Mouse (Mus musculus) spleen, adult 2 months (tissue): ENCODE data around the gene Gas1. TPM values are rescaled to one million over a fixed set of nuclear protein-coding genes. Genes with fewer than 3 reads are reported as not detected.

Source experiments
- DNase-seq, 2 experiments: peaks; one replicate each; pipeline versions ENCODE4 v3.0.0 to v3.0.0-alpha.2; 2012 to 2021; ENCODE audit warnings: low spot score in 2 of 2, low read depth in 1 of 2
- H3K27ac ChIP-seq: fragments of 200-500 bp; 2 replicates; pipeline ENCODE4 v1.5.1; 2012; ENCODE audit warnings: low read length, inconsistent platforms; ENCODE audit not compliant: insufficient read depth
- H3K27me3 ChIP-seq: fragments of 200-500 bp; 2 replicates; pipeline ENCODE4 v1.6.1; 2012; ENCODE audit warnings: mild to moderate bottlenecking, moderate library complexity, low read length, inconsistent platforms; ENCODE audit not compliant: control insufficient read depth, insufficient read depth
- H3K36me3 ChIP-seq: fragments of 200-500 bp; 2 replicates; pipeline ENCODE4 v1.6.1; 2012; ENCODE audit warnings: mild to moderate bottlenecking, low read length, inconsistent platforms; ENCODE audit not compliant: control insufficient read depth, insufficient read depth
- H3K4me1 ChIP-seq: fragments of 200-500 bp; 2 replicates; pipeline ENCODE4 v1.6.1; 2011; ENCODE audit warnings: inconsistent platforms; ENCODE audit not compliant: control insufficient read depth, insufficient read depth, insufficient read length
- H3K4me3 ChIP-seq: fragments of 200-500 bp; 2 replicates; pipeline ENCODE4 v1.5.1; 2011; ENCODE audit warnings: mild to moderate bottlenecking, inconsistent platforms; ENCODE audit not compliant: insufficient read depth, insufficient read length; ENCODE audit errors: extremely low read depth
- CTCF ChIP-seq: fragments of 200-500 bp; IDR thresholded peaks from 2 replicates; pipeline ENCODE4 v1.5.1; 2011; ENCODE audit warnings: mild to moderate bottlenecking, inconsistent platforms; ENCODE audit not compliant: insufficient read depth, insufficient read length, insufficient replicate concordance; ENCODE audit errors: extremely low read depth
- POLR2A ChIP-seq: fragments of 200-500 bp; IDR thresholded peaks from 2 replicates; pipeline ENCODE4 v1.6.1; 2011; ENCODE audit warnings: low read depth, low read length, inconsistent platforms
- WGBS: fragments of 180-500 bp; shearing (Covaris S2); methylation state at CpG from one replicate; pipeline ENCODE4 v1.1.7; 2018; 5-methylcytosine and 5-hydroxymethylcytosine counted together
- polyA plus RNA-seq: library from polyadenylated mRNA; depleted of rRNA; stranded (reverse); fragments of >200 nt; gene quantifications from 2 replicates; pipeline ENCODE4 v1.2.3, GENCODE M21; 2012

Gas1 gene
- polyA plus RNA-seq, 1 experiment: 17.7 TPM

DNA sequence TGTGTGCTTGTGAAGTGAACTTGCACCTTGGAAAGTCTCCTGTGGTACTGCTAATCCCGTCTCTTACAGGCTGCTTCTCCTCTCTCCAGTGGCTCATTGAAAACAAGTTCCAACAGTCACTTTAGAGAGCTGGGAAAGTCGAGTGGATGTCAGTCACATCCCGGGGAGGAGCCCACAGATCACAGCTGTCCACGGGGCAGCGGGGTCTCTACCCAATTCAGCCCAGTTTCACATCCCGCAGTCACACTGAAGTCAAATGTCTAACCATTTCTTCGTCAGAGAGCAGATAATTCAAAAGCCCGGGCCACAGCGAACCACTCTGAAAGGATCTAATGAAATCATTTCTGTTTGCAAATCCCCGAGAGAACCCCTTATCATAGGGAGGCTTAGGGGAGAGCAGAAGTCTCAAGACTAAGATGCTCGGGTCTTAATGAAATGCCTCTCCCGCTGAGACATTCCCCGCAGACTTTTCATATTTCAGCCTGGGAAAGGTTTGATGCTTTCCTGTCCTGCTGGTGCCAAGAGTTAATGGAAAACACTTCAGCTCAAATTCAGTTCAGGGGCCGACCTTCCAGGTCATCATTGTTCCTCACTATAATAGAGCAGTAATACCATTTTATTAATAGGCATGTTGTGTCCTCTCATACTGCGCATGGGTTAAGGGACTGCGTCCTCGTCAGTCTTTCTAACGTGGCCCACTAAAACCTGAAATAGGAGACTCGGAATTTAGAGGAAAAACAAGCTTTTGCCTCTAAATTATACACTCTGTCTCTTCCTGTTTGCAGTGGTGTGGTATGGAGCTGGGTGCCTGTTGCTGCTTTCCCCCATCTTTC, 20.7 kb downstream of the Gas1 start:
- DNase-seq: no peak
- no peaks in the 10 kb centered on the region for H3K36me3 ChIP-seq
- no peaks in the 10 kb centered on the region for H3K27me3 ChIP-seq
- no peak overlapping the region for H3K27ac ChIP-seq
- H3K4me3 ChIP-seq: no peak overlapping the region
- no peaks in the 10 kb centered on the region for H3K4me1 ChIP-seq
- 58% methylated on average over 19 of the region's 19 CpGs for WGBS
- TF ChIP-seq POLR2A (no peak), CTCF (no peak)

- DNase-seq: no peak
- H3K4me3 ChIP-seq: no peak overlapping the region
- no peak overlapping the region for H3K27ac ChIP-seq
- H3K27me3 ChIP-seq: no peaks in the 10 kb centered on the region
- no peak for TF ChIP-seq CTCF
- TF ChIP-seq POLR2A: no peak
- 85% methylated on average over 3 of the region's 3 CpGs for WGBS
- no peaks in the 10 kb centered on the region for H3K4me1 ChIP-seq
- H3K36me3 ChIP-seq: no peaks in the 10 kb centered on the region
These were observed 23.0 kb downstream of the Gas1 start for GRCm38 (mm10) chr13:60154170-60154569.

- Histone ChIP-seq H3K4me1 (no peaks in the 10 kb centered on the region), H3K36me3 (no peaks in the 10 kb centered on the region), H3K4me3 (no peak overlapping the region), H3K27me3 (no peaks in the 10 kb centered on the region), H3K27ac (no peak overlapping the region)
- no peak for DNase-seq
- no peak for TF ChIP-seq POLR2A
- TF ChIP-seq CTCF: no peak
- WGBS: 87% methylated on average over 3 of the region's 3 CpGs
These were observed 28.9 kb downstream of the Gas1 start for GRCm38 (mm10) chr13:60148235-60148634.

DNA sequence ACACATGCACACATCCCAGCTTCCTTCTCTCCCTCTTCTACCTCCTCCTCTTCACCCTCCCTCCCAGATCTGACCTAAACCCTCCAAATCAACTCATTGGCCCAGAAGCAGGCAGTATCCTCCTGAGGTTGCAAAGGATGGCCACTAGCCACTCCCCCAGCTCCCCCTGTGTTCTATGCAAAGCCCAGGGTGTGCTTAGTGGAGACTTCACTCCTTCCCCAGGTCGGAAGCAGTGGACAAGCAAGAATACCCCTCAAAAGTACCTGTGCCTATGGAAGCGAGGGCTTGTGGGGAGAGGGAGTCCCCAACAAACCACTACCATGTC, 29.3 kb downstream of the Gas1 start:
- H3K4me1 ChIP-seq: no peaks in the 10 kb centered on the region
- TF ChIP-seq CTCF (no peak), POLR2A (no peak)
- 79% methylated on average over 2 of the region's 2 CpGs for WGBS

DNA sequence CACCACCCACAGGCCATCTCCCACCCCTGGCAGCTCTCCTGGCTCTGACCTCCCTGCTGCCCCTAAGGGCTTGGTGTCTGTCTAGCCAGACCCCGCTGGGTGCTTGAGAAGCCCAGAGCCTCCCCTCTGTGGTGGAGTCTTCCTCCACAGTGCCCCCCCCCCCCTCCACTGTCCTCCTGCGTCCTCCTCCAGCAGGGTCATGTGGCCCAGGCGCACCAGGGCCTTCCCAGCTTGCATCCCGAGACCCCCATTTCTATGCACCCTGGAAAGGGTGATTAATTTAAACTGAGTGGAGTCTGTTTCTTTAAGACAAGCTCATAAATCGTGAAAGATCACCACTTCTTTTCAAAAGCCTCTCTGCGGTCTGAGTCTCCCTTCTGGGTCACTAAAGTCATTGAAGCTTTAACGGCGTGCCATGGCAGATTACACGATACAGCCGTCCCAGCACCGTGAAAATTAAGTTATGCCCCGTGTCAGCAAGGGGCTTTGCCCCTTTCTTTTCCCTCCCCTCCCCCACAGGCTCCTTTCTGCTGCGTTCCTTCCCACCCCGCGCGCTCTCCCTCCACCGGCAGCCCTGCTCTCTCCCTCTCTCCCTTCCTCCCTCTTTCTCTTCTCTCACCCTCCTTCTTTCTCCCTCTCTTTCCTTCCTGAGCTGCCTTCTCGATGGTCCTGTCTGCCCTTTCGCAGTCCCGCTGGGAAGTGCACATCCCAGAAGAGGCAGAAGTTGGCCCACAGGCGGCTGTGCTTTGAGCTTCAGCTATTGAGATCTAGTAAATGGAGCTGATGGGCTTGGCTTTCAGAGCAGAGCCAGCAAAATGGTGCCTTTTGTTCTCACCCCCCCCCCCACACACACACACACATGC, 29.9 kb downstream of the Gas1 start:
- no peak for DNase-seq
- Histone ChIP-seq H3K4me3 (no peak overlapping the region), H3K36me3 (no peaks in the 10 kb centered on the region), H3K27me3 (no peaks in the 10 kb centered on the region), H3K4me1 (no peaks in the 10 kb centered on the region), H3K27ac (no peak overlapping the region)
- TF ChIP-seq CTCF (no peak), POLR2A (no peak)
- 15% methylated on average over 21 of the region's 21 CpGs for WGBS

More for the DNA sequence above, 29.3 kb downstream of the Gas1 start:
- no peak overlapping the region for H3K27ac ChIP-seq
- no peak for DNase-seq
- H3K4me3 ChIP-seq: no peak overlapping the region
- no peaks in the 10 kb centered on the region for H3K27me3 ChIP-seq
- H3K36me3 ChIP-seq: no peaks in the 10 kb centered on the region

DNA sequence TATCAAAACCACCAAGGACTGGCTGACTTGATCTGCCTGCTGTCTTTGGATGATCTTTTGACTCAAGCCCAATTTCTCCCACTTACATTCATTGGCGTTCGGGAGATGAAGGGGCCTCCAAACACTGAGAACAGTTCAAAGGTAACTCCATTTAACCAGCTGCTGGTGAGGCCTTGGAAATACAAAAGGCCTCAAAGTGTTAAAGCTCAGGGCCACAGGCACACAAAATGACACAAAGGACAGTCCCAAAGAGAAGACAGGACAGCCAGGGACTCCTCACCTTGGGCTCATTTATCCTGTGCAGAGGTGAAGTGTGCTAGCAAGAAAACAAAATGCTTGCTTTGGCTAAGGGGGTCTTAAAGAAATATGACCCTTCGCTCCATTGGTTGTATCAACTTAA, 30.9 kb downstream of the Gas1 start:
- Histone ChIP-seq H3K27ac (no peak overlapping the region), H3K4me1 (no peaks in the 10 kb centered on the region), H3K36me3 (no peaks in the 10 kb centered on the region), H3K4me3 (no peak overlapping the region), H3K27me3 (no peaks in the 10 kb centered on the region)
- DNase-seq: no peak
- TF ChIP-seq CTCF (no peak), POLR2A (no peak)
- 79% methylated on average over 3 of the region's 3 CpGs for WGBS
